Mouse (Mus musculus) retina, embryonic 14.5 days (tissue): ENCODE measurements at regions not wholly inside any gene's neighbourhood (a gene's known extent, or its start where the extent isn't known, plus 50 kb on each side); places are given as distances from the start of the nearest gene placed in this dataset.

ENCODE experiments used
- DNase-seq: peaks from one replicate; pipeline ENCODE4 v3.0.0-alpha.2; 2015; ENCODE audit warnings: low spot score

DNA sequence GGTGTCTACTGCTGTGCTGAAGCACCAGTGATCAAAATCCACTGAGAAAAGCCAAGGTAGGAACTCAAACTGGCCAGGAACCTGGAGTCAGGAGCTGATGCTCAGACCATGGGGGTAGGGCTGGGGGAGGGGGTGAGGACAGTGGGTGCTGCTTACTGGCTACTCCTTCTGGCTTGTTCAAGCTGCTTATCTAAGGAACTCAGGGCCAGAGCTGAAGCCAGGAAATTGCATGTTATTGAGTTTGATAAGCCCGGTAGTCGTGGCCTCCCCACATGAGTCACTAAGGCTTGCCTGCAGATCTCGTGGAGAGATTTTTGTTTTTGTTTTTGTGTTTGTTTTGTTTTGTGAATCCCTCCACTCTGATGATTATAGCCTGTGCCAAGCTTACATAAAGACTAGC, 65.9 kb downstream of the Tmem215 start:
- DNase-seq, result no peak

DNA sequence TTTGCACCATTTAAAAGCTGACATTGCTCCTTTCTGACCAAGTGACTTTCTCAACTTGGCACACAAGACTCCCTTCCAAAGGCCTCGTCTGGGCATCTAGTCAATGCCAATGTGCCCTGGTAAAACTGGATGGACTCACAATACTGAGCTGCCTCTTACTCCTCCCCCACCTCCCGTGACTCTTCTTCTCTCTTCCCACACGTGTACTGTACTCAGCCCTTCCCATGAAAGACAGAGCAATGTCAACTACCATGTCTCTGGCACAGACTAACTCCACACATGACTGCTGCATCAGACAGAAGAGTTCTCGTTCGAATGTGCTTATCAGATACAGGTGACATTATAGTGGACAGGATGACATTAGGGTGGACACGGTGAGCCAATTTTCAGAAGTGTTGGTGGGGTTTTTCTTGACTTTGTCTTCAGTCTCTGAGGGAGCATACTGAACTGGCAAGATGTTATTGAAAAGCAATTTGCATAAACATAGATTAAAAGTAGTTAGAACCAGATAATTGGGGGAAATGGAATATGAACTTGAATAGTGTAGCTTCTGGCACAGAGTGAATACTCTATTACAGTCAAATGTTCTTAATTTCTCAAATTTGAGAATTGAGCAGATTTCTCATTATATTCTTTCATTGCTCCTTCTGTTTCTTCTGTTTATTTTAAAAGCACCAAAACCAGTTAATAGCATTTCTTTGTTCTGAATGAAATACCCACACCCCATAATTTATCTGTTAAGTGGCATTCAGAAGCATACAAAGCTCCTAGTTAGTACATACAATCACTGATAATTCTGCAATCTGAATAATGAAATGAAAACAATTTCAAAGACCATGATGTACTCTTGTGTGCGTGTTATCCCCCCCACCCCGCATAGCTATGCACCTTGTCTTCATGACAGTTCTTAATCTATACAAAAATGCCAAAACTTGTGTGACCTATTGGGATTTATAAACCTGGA, 71.4 kb downstream of the Tmem215 start:
- no peak for DNase-seq

- DNase-seq, result no peak
Observed at GRCm38 (mm10) chr4:40544056-40544455, 72.1 kb downstream of the Tmem215 start.

DNA sequence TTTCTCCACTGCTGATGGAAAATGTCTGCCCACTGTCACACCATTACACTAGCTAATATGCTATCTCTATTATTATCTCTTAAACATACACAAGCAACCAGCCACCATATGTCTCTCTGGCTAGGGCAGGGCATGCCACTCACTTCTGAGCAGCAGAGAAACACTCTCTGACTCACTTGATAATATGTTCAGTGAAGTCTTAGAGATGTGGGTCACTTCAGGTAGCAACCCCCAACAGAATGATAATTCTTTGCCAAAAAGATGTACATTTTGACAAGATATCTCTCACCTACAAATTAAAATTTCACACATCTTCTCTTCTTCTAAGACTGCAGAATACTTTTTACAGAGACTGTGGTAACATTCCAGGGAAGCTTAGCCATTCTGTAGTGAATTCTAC, 72.8 kb downstream of the Tmem215 start:
- DNase-seq, result no peak

- no peak for DNase-seq
Observed at GRCm38 (mm10) chr4:40545700-40546099, 73.7 kb downstream of the Tmem215 start.

DNA sequence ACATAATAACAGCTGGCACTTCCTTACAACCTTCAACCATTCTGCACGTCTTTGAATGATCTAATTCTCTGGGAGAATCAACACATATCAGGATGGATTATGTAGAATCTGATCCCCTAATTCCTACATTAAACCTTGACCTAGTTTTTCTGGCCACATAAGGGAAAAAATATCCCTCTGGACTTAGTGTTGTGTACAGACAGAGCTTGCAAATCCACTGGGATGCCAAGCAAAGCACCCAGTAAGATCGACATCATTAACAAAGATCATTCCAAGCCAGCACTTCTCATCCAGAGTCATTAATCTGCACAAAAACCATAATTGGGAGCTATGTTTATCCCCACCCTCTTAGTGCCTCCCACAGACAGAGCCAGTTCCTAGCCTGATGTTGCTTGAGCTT, 87.8 kb downstream of the Tmem215 start:
- peak; percentile 5 for DNase-seq

- no peak for DNase-seq
Observed at GRCm38 (mm10) chr4:40573300-40573699, 101.3 kb downstream of the Tmem215 start.

GRCm38 (mm10) chr4:40575951-40576350, 104.0 kb downstream of the Tmem215 start:
- no peak for DNase-seq

- DNase-seq, result no peak
Observed at GRCm38 (mm10) chr4:40584436-40584835, 112.5 kb downstream of the Tmem215 start.

DNA sequence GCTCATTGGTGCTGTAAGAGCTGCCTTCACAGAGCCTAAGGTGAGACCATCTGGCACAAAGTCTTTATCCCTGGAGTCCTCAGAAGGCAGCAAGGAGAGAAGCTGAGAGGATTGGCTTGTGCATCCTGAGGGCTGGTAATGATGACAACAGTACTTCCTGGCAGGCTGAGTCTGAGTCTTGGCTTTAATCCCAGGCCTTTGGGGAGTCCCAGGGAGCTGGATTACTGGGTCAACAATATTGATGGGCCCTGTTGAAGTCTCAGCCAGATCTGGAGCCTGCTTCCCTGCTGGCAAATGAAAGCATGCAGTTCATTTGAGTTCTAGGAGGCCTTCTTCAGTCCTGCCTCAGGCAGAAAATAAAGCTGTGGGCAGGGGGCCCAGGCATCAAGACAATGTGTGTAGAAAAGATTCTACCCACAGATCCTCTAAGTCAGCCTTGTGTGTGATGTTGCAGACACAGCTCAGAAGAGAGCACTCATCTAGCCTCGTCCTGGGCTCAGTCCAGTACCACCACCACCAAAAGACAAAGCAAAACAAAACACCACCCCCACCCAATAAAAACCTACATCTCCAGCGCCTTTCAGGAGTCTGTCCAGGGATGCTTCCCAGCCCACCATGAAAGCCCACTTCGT, 113.1 kb downstream of the Tmem215 start:
- DNase-seq, result peak; percentile 12

DNA sequence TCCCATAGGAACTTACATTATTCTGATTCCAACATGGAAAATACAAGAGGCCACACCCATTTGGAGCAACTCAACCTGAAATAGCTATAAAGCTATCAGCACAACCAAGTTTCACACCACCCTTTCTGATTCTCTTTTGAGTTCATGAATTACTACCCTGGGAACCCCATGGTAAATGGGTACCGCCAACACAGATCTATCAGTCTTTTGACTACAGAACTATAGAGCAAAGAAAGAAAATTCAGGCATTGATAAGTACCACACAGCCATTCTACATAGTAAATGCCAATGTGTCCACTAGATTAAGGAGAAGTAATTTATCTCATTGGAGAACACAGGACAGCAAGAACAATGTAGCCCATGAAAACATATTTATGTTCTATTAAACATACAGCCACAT, 114.1 kb downstream of the Tmem215 start:
- no peak for DNase-seq

DNA sequence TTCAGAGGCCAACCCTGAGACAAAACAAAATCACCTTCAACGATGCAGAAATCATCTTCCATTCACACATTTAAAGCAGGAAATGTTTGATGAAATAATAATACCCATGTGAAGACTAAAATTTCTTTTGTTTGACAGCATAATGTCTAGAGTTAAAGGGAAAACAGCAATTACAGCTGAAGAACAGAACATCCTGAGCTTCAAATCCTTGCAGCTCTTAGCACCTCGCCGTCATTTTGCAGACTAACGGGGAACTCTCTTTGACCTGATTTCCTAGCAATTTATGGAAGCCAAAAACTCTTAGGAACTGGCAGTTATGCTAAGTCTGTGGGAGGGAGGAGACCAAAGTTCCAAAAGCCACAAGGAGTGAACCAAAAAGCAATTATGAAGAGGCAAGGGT, 115.3 kb downstream of the Tmem215 start:
- DNase-seq, result no peak

- no peak for DNase-seq
Observed at GRCm38 (mm10) chr4:40593806-40594205, 109.2 kb downstream of the Aptx start.

GRCm38 (mm10) chr4:40625024-40625423, 78.0 kb downstream of the Aptx start:
- DNase-seq, result no peak

GRCm38 (mm10) chr4:40625911-40626310, 77.1 kb downstream of the Aptx start:
- DNase-seq, result no peak
